Mouse (Mus musculus): ENCODE measurements at regions not wholly inside any gene's neighbourhood (a gene's known extent, or its start where the extent isn't known, plus 50 kb on each side); places are given as distances from the start of the nearest gene placed in this dataset.

GRCm38 (mm10) chr12:15981741-15982140 is 165.0 kb upstream of the Trib2 start:
- DNase-seq (ENCODE audit: low spot score in 2 of 2), result no peak

- DNase-seq (ENCODE audit: low spot score in 2 of 2), result no peak
These were observed 162.5 kb upstream of the Trib2 start for GRCm38 (mm10) chr12:15979233-15979632.

GRCm38 (mm10) chr12:15971786-15972185 is 155.1 kb upstream of the Trib2 start:
- no peak for DNase-seq (ENCODE audit: low spot score in 2 of 2)

GRCm38 (mm10) chr12:15970262-15970661 is 153.5 kb upstream of the Trib2 start:
- DNase-seq (ENCODE audit: low spot score in 2 of 2), result no peak

GRCm38 (mm10) chr12:15967550-15968102 is 150.9 kb upstream of the Trib2 start:
- DNase-seq (ENCODE audit: low spot score in 2 of 2), result no peak

- no peak for DNase-seq (ENCODE audit: low spot score in 2 of 2)
These were observed 149.9 kb upstream of the Trib2 start for GRCm38 (mm10) chr12:15966631-15967030.

- no peak for DNase-seq (ENCODE audit: low spot score in 2 of 2)
These were observed 149.2 kb upstream of the Trib2 start for GRCm38 (mm10) chr12:15965921-15966320.

- DNase-seq (ENCODE audit: low spot score in 2 of 2), result no peak
These were observed 147.4 kb upstream of the Trib2 start for GRCm38 (mm10) chr12:15964073-15964472.

- DNase-seq (ENCODE audit: low spot score in 2 of 2), result no peak
These were observed 145.1 kb upstream of the Trib2 start for GRCm38 (mm10) chr12:15961834-15962233.

- DNase-seq (ENCODE audit: low spot score in 2 of 2), result no peak
These were observed 120.9 kb upstream of the Trib2 start for GRCm38 (mm10) chr12:15937443-15938237.

GRCm38 (mm10) chr12:15932067-15932466 is 115.3 kb upstream of the Trib2 start:
- DNase-seq (ENCODE audit: low spot score in 2 of 2), result no peak

GRCm38 (mm10) chr12:15931535-15931934 is 114.8 kb upstream of the Trib2 start:
- no peak for DNase-seq (ENCODE audit: low spot score in 2 of 2)

- DNase-seq (ENCODE audit: low spot score in 2 of 2), result no peak
These were observed 113.4 kb upstream of the Trib2 start for GRCm38 (mm10) chr12:15930155-15930554.

- no peak for DNase-seq (ENCODE audit: low spot score in 2 of 2)
These were observed 112.8 kb upstream of the Trib2 start for GRCm38 (mm10) chr12:15929541-15929940.

GRCm38 (mm10) chr12:15918291-15918690 is 101.6 kb upstream of the Trib2 start:
- no peak for DNase-seq (ENCODE audit: low spot score in 2 of 2)

- DNase-seq (ENCODE audit: low spot score in 2 of 2), result no peak
These were observed 96.2 kb upstream of the Trib2 start for GRCm38 (mm10) chr12:15912959-15913358.

GRCm38 (mm10) chr12:15912491-15912890 is 95.8 kb upstream of the Trib2 start:
- no peak for DNase-seq (ENCODE audit: low spot score in 2 of 2)

- DNase-seq (ENCODE audit: low spot score in 2 of 2), result no peak
These were observed 94.7 kb upstream of the Trib2 start for GRCm38 (mm10) chr12:15911254-15911991.

- DNase-seq (ENCODE audit: low spot score in 2 of 2), result peak in 1 of 2 experiments; percentile 2
These were observed 80.8 kb upstream of the Trib2 start for GRCm38 (mm10) chr12:15897539-15897938.

GRCm38 (mm10) chr12:15896511-15896910 is 79.8 kb upstream of the Trib2 start:
- DNase-seq (ENCODE audit: low spot score in 2 of 2), result peak; percentile 54 to 73

- no peak for DNase-seq (ENCODE audit: low spot score in 2 of 2)
These were observed 78.5 kb upstream of the Trib2 start for GRCm38 (mm10) chr12:15895215-15895614.

- no peak for DNase-seq (ENCODE audit: low spot score in 2 of 2)
These were observed 73.9 kb upstream of the Trib2 start for GRCm38 (mm10) chr12:15890591-15890990.
